Mouse (Mus musculus): Measurements from ENCODE around the gene Gm11084. TPM values are rescaled to one million over a fixed set of nuclear protein-coding genes. Genes with fewer than 3 reads are reported as not detected.

Gene Gm11084
- polyA plus RNA-seq, 1 experiment: not detected

- DNase-seq (ENCODE audit: low spot score): no peak
Measured at GRCm38 (mm10) chr2:72952979-72953378, 33.5 kb downstream of the Gm11084 start.

DNA sequence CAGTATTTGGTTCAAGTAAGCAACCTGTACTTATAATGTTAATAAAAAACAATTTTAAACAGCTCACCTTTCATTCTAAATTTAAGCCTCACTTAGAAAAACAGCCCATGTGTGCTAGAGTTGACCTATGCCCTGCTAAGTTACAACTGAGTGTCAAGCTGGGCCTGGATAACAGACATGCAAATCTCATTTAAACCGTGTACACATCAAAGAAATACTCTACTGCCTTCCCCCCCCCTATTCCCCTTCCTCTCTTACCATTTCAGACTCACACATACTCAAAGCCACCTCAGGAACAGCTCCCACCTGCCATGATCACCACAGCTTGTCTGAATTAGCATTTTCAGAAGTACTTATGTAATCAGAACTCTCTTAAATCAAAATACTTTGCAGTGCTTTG is 50.6 kb downstream of the Gm11084 start:
- no peak for DNase-seq (ENCODE audit: low spot score)

GRCm38 (mm10) chr2:72932186-72932585 is 54.3 kb downstream of the Gm11084 start:
- DNase-seq (ENCODE audit: low spot score): no peak

GRCm38 (mm10) chr2:72924981-72925380 is 61.5 kb downstream of the Gm11084 start:
- DNase-seq (ENCODE audit: low spot score): no peak

Other genes with a start within 250 kb of the Gm11084 start
- gene Sp3, start 6.3 kb downstream of the Gm11084 start, polyA plus RNA-seq (2012; rRNA removed): 26.1 and 28.5 TPM in 2 replicates
- gene Ola1, start 232.2 kb upstream of the Gm11084 start, polyA plus RNA-seq (2012; rRNA removed): 36.2 and 37.9 TPM in 2 replicates